ENCODE assay signal across 18 mouse cellular contexts in genomic region chr4:136512905-136513304, GRCm38 (mm10). TPM values are rescaled to one million over a fixed set of nuclear protein-coding genes. Genes with fewer than 3 reads are reported as not detected.
A peak's percentile ranks its signal among the peaks of the same experiment; 100 is the strongest.
DNase-seq lines count a peak whose midpoint lies in the region; ATAC-seq and TF ChIP-seq lines count a peak whose summit lies in the region.
"Had no signal": no experiment of that assay in that cellular context is flagged by ENCODE, and none has a peak within 500 bp of the region (broad histone marks: within the 10 kb centered on the region; RNA-seq: fewer than 3 reads in every experiment).

No protein-coding gene starts in this region.

- no peak for TF ChIP-seq CTCF in liver, adult 2 months (IDR thresholded peaks at IDR 0.05; ENCODE audit: low read depth, low read length)

- H3K9me3 ChIP-seq in embryonic facial prominence, embryonic 13.5 days = no peaks in the 10 kb centered on the region
- no peaks in the 10 kb centered on the region for H3K9me3 ChIP-seq in embryonic facial prominence, embryonic 10.5 days
- H3K9me3 ChIP-seq in stomach, embryonic 16.5 days (replicated peaks; ENCODE audit: control insufficient read depth, low read length) = no peaks in the 10 kb centered on the region
- no peaks in the 10 kb centered on the region for H3K9me3 ChIP-seq in neural tube, embryonic 15.5 days (replicated peaks)
- H3K9me3 ChIP-seq: embryonic facial prominence, embryonic 12.5 days; G1E; liver, embryonic 12.5 days; midbrain, embryonic 12.5 days had no signal

- no peak for TF ChIP-seq POLR2A in liver, adult 2 months (IDR thresholded peaks at IDR 0.05; ENCODE audit: extremely low read depth, insufficient read depth, low read length)

- no peak overlapping the region for H3K4me2 ChIP-seq in embryonic facial prominence, embryonic 13.5 days
- H3K4me2 ChIP-seq in stomach, embryonic 16.5 days (ENCODE audit: low read depth, low read length) = no peak overlapping the region
- H3K4me2 ChIP-seq in neural tube, embryonic 15.5 days = no peak overlapping the region
- H3K4me2 ChIP-seq: embryonic facial prominence, embryonic 12.5 days; liver, embryonic 12.5 days; midbrain, embryonic 12.5 days had no signal

- no peak overlapping the region for H3K9ac ChIP-seq in embryonic facial prominence, embryonic 13.5 days
- H3K9ac ChIP-seq in liver, adult 2 months (ENCODE audit: low read depth, low read length) = no peak overlapping the region
- H3K9ac ChIP-seq in stomach, embryonic 16.5 days (ENCODE audit: low read length) = no peak overlapping the region
- H3K9ac ChIP-seq in neural tube, embryonic 15.5 days (replicated peaks) = no peak overlapping the region
- H3K9ac ChIP-seq: embryonic facial prominence, embryonic 12.5 days; liver, embryonic 12.5 days; midbrain, embryonic 12.5 days had no signal

- no peak for DNase-seq in embryonic facial prominence, embryonic 10.5 days (ENCODE audit: low spot score)
- peak; percentile 72 for DNase-seq in liver, adult 2 months (ENCODE audit: extremely low read depth, low read depth, low spot score)
- no peak for DNase-seq in liver
- peak; percentile 63 to 69 for DNase-seq in heart, postnatal 10 days
- no peak for DNase-seq in right cerebral cortex, postnatal 14 days
- DNase-seq: right cerebral cortex, postnatal 25 days; thymus, postnatal 25 days had no signal

- peaks cover 24% of the 10 kb centered on the region; the same call in 1 of the 2 replicates for H3K79me2 ChIP-seq in liver, adult 2 months (ENCODE audit: control insufficient read depth, insufficient read depth, low read length)

- peak overlapping the region; percentile 44; the same call in 1 of the 2 replicates for H3K27ac ChIP-seq in embryonic facial prominence, embryonic 13.5 days
- H3K27ac ChIP-seq in embryonic facial prominence, embryonic 10.5 days (replicated peaks) = no peak overlapping the region
- H3K27ac ChIP-seq in liver, adult 2 months (replicated peaks; ENCODE audit: insufficient read depth, low read depth, low read length) = no peak overlapping the region
- H3K27ac ChIP-seq in stomach, embryonic 16.5 days (ENCODE audit: low read length) = peak overlapping the region; percentile 25; the same call in 1 of the 2 replicates
- H3K27ac ChIP-seq in neural tube, embryonic 15.5 days (replicated peaks) = no peak overlapping the region
- H3K27ac ChIP-seq: embryonic facial prominence, embryonic 12.5 days; hindbrain, postnatal 0 days; layer of hippocampus, adult 2 months; liver, embryonic 12.5 days; midbrain, embryonic 12.5 days had no signal

- no peaks in the 10 kb centered on the region for H3K27me3 ChIP-seq in embryonic facial prominence, embryonic 13.5 days
- no peaks in the 10 kb centered on the region for H3K27me3 ChIP-seq in embryonic facial prominence, embryonic 10.5 days (replicated peaks; ENCODE audit: low read depth, poor library complexity, severe bottlenecking)
- no peaks in the 10 kb centered on the region for H3K27me3 ChIP-seq in liver, adult 2 months (ENCODE audit: control insufficient read depth, insufficient read depth, low read length)
- no peaks in the 10 kb centered on the region for H3K27me3 ChIP-seq in stomach, embryonic 16.5 days (ENCODE audit: control insufficient read depth, insufficient read depth, low read length)
- no peaks in the 10 kb centered on the region for H3K27me3 ChIP-seq in neural tube, embryonic 15.5 days (replicated peaks)
- H3K27me3 ChIP-seq: embryonic facial prominence, embryonic 12.5 days; liver, embryonic 12.5 days; midbrain, embryonic 12.5 days had no signal

- intact Hi-C loops in heart, postnatal 10 days (cut with DNase I) = no loop called here

- no peaks in the 10 kb centered on the region for H3K36me3 ChIP-seq in embryonic facial prominence, embryonic 13.5 days
- peaks cover 3% of the 10 kb centered on the region; the same call in 1 of the 2 replicates for H3K36me3 ChIP-seq in embryonic facial prominence, embryonic 10.5 days (replicated peaks)
- no peaks in the 10 kb centered on the region for H3K36me3 ChIP-seq in liver, adult 2 months (ENCODE audit: control insufficient read depth, insufficient read depth, low read length)
- no peaks in the 10 kb centered on the region for H3K36me3 ChIP-seq in stomach, embryonic 16.5 days (ENCODE audit: control insufficient read depth, insufficient read depth, low read length)
- H3K36me3 ChIP-seq in neural tube, embryonic 15.5 days = no peaks in the 10 kb centered on the region
- H3K36me3 ChIP-seq: embryonic facial prominence, embryonic 12.5 days; G1E; liver, embryonic 12.5 days; midbrain, embryonic 12.5 days had no signal

- peaks cover 28% of the 10 kb centered on the region for H3K4me1 ChIP-seq in embryonic facial prominence, embryonic 13.5 days
- peaks cover 34% of the 10 kb centered on the region for H3K4me1 ChIP-seq in embryonic facial prominence, embryonic 10.5 days
- peaks cover 17% of the 10 kb centered on the region for H3K4me1 ChIP-seq in liver, adult 2 months (ENCODE audit: control insufficient read depth, insufficient read depth, low read length)
- peaks cover 19% of the 10 kb centered on the region for H3K4me1 ChIP-seq in stomach, embryonic 16.5 days (ENCODE audit: control insufficient read depth, insufficient read depth, low read length)
- H3K4me1 ChIP-seq in neural tube, embryonic 15.5 days = peaks cover 11% of the 10 kb centered on the region

- no peak overlapping the region for H3K4me3 ChIP-seq in embryonic facial prominence, embryonic 13.5 days
- H3K4me3 ChIP-seq in embryonic facial prominence, embryonic 10.5 days = no peak overlapping the region
- H3K4me3 ChIP-seq in liver, adult 2 months (ENCODE audit: insufficient read depth, low read depth, low read length) = no peak overlapping the region
- H3K4me3 ChIP-seq in stomach, embryonic 16.5 days (replicated peaks; ENCODE audit: low read length) = no peak overlapping the region
- H3K4me3 ChIP-seq in neural tube, embryonic 15.5 days (replicated peaks) = no peak overlapping the region
- H3K4me3 ChIP-seq: embryonic facial prominence, embryonic 12.5 days; layer of hippocampus, adult 2 months; liver, embryonic 12.5 days; midbrain, embryonic 12.5 days had no signal

- no peak for ATAC-seq in embryonic facial prominence, embryonic 13.5 days (ENCODE audit: insufficient number of reproducible peaks, insufficient read depth, low FRiP score, low TSS enrichment, low read depth)
- ATAC-seq in stomach, embryonic 16.5 days (ENCODE audit: insufficient read depth, low FRiP score) = no peak
- no peak for ATAC-seq in neural tube, embryonic 15.5 days (ENCODE audit: low FRiP score)
- ATAC-seq: forebrain, embryonic 16.5 days; hindbrain, postnatal 0 days; liver, embryonic 12.5 days; lung, postnatal 0 days had no signal

RNA-seq across cellular contexts. Expression of gene Luzp1, which starts 43.3 kb away (rescaled TPM):
- 132 and 164 TPM in 2 replicates for polyA plus RNA-seq in embryonic facial prominence, embryonic 13.5 days (2015; fragmentation: Nextera tagmentation; extraction: Ambion mirVana)
- 150 and 158 TPM in 2 replicates for polyA plus RNA-seq in embryonic facial prominence, embryonic 10.5 days (2016; fragmentation: Nextera tagmentation; extraction: Ambion mirVana)
- 6.8 and 8.1 TPM in 2 replicates for total RNA-seq in liver, adult 2 months (2014; rRNA removed)
- polyA plus RNA-seq in liver, adult 2 months (2012; rRNA removed) = 2.5 and 3.3 TPM in 2 replicates
- total RNA-seq in heart, postnatal 10 days (2021) = 10 to 100 TPM; 58.3 to 69.0 TPM
- polyA plus RNA-seq in stomach, embryonic 16.5 days (2015; fragmentation: Nextera tagmentation; extraction: Ambion mirVana) = 88.7 and 90.1 TPM in 2 replicates
- polyA plus RNA-seq in neural tube, embryonic 15.5 days (2015; fragmentation: Nextera tagmentation; extraction: Ambion mirVana) = 60.1 and 73.0 TPM in 2 replicates
- polyA plus RNA-seq: G1E had no signal

RNA-seq across cellular contexts. Expression of gene 6030445D17Rik, which starts 50.9 kb away (rescaled TPM):
- polyA plus RNA-seq in embryonic facial prominence, embryonic 13.5 days (2015; fragmentation: Nextera tagmentation; extraction: Ambion mirVana) = 0.35 TPM in 1 of 2 replicates, not detected in the other
- polyA plus RNA-seq in embryonic facial prominence, embryonic 10.5 days (2016; fragmentation: Nextera tagmentation; extraction: Ambion mirVana) = 0.14 TPM in 1 of 2 replicates, not detected in the other
- 0.07 and 0.18 TPM in 2 replicates for total RNA-seq in liver, adult 2 months (2014; rRNA removed)
- polyA plus RNA-seq in liver, adult 2 months (2012; rRNA removed) = 0.11 and 0.15 TPM in 2 replicates
- under 1 TPM; 0.55 to 0.62 TPM for total RNA-seq in heart, postnatal 10 days (2021)
- 0.19 and 0.21 TPM in 2 replicates for polyA plus RNA-seq in stomach, embryonic 16.5 days (2015; fragmentation: Nextera tagmentation; extraction: Ambion mirVana)
- 0.19 and 0.47 TPM in 2 replicates for polyA plus RNA-seq in neural tube, embryonic 15.5 days (2015; fragmentation: Nextera tagmentation; extraction: Ambion mirVana)
- total RNA-seq: G1E had no signal
- polyA plus RNA-seq: G1E; liver, embryonic 12.5 days had no signal

Comparison
In these comparisons a context has a peak if more than half of its experiments do, and no peak if none do; other contexts are left out.
1. H3K27ac ChIP-seq: peak in embryonic facial prominence, embryonic 13.5 days (single experiment) and stomach, embryonic 16.5 days (single experiment); none in embryonic facial prominence, embryonic 10.5 days (single experiment), liver, adult 2 months (single experiment) and neural tube, embryonic 15.5 days (single experiment).
2. DNase-seq: peak in liver, adult 2 months (single experiment) and heart, postnatal 10 days (2 of 2); none in embryonic facial prominence, embryonic 10.5 days (single experiment), liver (single experiment) and right cerebral cortex, postnatal 14 days (single experiment).
3. RNA of gene Luzp1, which starts 43.3 kb away (polyA plus RNA-seq): 132 to 164 TPM in embryonic facial prominence, embryonic 13.5 days, 150 to 158 TPM in embryonic facial prominence, embryonic 10.5 days, 88.7 to 90.1 TPM in stomach, embryonic 16.5 days and 60.1 to 73.0 TPM in neural tube, embryonic 15.5 days; 2.5 to 3.3 TPM in liver, adult 2 months; every median in the first group is over 10 times any median in the second.